Mouse (Mus musculus): ENCODE data around the gene Odf4.

DNA sequence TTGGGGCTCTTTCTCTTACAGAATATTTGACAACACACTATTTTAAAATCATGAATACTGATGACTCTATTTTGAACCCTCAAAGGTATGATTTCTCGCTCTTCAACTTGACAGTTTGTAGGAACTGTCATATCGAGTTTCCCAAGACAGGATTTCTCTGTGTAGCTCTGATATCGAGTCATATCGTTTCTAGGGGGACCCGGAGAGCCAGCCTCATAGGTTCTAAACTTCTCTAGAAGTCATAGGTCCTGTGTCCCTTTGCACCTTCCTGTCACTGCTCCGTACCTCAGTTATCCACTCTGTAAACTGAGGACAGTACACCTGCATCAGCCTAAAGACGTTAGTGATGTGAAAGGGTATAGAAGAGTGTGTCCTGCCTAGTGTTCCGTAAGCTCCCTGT, 27.1 kb downstream of the Odf4 start:
- TF ChIP-seq CTCF (IDR thresholded peaks at IDR 0.05; ENCODE audit: borderline replicate concordance, insufficient read depth, low read length) (no peak), POLR2A (IDR thresholded peaks at IDR 0.05; ENCODE audit: low read depth, low read length) (no peak)

Data from embryonic fibroblast, embryonic 13.5 days (primary cell).